In the genomic region with DNA sequence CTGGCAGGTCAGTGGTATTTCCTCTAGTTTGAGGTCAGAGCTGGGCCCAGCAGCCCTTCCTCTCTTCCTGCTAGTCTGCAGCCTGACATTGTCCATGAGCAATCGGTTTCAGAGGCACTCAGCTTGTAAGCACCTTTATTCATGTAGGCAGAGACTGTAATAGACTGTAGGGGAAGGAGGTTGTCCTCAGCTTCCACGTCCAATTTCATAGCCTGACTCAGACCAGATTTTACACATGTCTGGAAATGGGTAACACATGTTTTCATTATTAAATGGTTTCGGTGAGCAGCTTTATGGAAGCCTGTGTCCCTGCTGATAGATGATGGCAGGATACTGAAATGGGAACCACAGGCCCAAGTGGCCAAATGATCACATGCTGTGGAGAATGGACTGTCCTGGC, we compare ENCODE assay signal across 19 mouse cellular contexts. TPM values are rescaled to one million over a fixed set of nuclear protein-coding genes. Genes with fewer than 3 reads are reported as not detected.
"Had no signal": no experiment of that assay in that cellular context is flagged by ENCODE, and none has a peak within 500 bp of the region (broad histone marks: within the 10 kb centered on the region; RNA-seq: fewer than 3 reads in every experiment).

No protein-coding gene starts in this region.

- H3K4me3 ChIP-seq: layer of hippocampus, adult 2 months; midbrain, embryonic 15.5 days; neural tube, embryonic 12.5 days; neural tube, embryonic 15.5 days had no signal

- H3K9ac ChIP-seq: liver, embryonic 14.5 days; liver, postnatal 0 days; lung, embryonic 14.5 days; midbrain, embryonic 15.5 days; neural tube, embryonic 12.5 days; neural tube, embryonic 15.5 days had no signal

- H3K36me3 ChIP-seq: midbrain, embryonic 15.5 days; neural tube, embryonic 12.5 days; neural tube, embryonic 15.5 days had no signal

- H3K4me2 ChIP-seq: liver, embryonic 11.5 days; lung, embryonic 14.5 days; midbrain, embryonic 11.5 days; midbrain, embryonic 15.5 days; neural tube, embryonic 12.5 days; neural tube, embryonic 15.5 days had no signal

- H3K27ac ChIP-seq: kidney, postnatal 0 days; layer of hippocampus, adult 2 months; liver, embryonic 14.5 days; midbrain, embryonic 15.5 days; neural tube, embryonic 12.5 days; neural tube, embryonic 15.5 days had no signal

- H3K9me3 ChIP-seq: midbrain, embryonic 15.5 days; neural tube, embryonic 12.5 days; neural tube, embryonic 15.5 days had no signal

- DNase-seq: kidney, adult 2 months; kidney, postnatal 25 days; layer of hippocampus, adult 9-11 months; liver, postnatal 0 days; lung, embryonic 14.5 days; lung, postnatal 10 days; lung, postnatal 4 days; thymus, adult 2 months; thymus, postnatal 14 days; thymus, postnatal 4 days had no signal

- H3K27me3 ChIP-seq: midbrain, embryonic 15.5 days; neural tube, embryonic 12.5 days; neural tube, embryonic 15.5 days had no signal

- ATAC-seq: intestine, postnatal 0 days; liver, postnatal 0 days; midbrain, embryonic 15.5 days had no signal

RNA-seq across cellular contexts. Expression of a gene that starts 51.3 kb away (rescaled TPM):
- polyA plus RNA-seq: liver, embryonic 14.5 days; liver, postnatal 0 days had no signal
